Mouse (Mus musculus) left cerebral cortex, postnatal 4 days (tissue): ENCODE measurements around the gene Gripap1. TPM values are rescaled to one million over a fixed set of nuclear protein-coding genes. Genes with fewer than 3 reads are reported as not detected.
"Not testable (repeated sequence)": the region's sequence is repeated elsewhere in the genome, so short reads cannot be mapped to it uniquely, and the experiment has no call there.

Source experiments
- DNase-seq: peaks from one replicate; pipeline ENCODE4 v3.0.0-alpha.2; 2022
- intact Hi-C: fragments of 180-260 bp; cut with DNase I; formaldehyde crosslinking; loops from one replicate; pipeline ENCODE4 v1.15.1; 2025
- total RNA-seq, 2 experiments: library from RNA; stranded (reverse); gene quantifications; 2 replicates each; pipeline ENCODE4 v1.2.3; 2021

The Gripap1 gene
- total RNA-seq, 2 experiments from 2014 or later, result 79.8 to 81.2 TPM

- DNase-seq, result no peak
- intact Hi-C loops, result no loop called here
Measured at GRCm38 (mm10) chrX:7778450-7779244, 10.9 kb upstream of the Gripap1 start.

GRCm38 (mm10) chrX:7779294-7779693 is 10.3 kb upstream of the Gripap1 start:
- DNase-seq, result no peak
- intact Hi-C loops, result no loop called here

DNA sequence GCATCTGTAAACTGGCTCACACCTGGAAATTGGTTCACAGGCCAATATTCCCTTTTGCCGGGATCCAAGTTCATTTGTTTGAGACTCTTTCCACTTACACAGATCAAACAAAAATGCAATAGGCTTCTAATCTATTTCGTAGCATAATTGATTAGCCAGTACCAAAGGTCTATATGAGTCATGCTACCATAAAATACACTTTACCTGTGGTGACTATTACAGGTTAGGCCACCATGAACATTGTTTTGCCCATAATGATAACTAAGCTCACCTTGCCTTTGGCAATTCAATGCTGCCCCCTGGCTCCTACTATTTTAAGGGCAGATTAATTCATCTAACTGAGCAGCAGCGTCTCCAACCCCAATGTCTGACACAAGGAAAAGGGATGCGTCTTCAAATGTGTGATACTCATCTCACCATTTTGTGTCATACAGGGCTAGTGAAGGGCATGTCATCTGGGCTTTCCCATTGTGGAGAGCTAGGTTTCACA is 6.9 kb upstream of the Gripap1 start:
- no peak for DNase-seq
- intact Hi-C loops, result no loop called here

DNA sequence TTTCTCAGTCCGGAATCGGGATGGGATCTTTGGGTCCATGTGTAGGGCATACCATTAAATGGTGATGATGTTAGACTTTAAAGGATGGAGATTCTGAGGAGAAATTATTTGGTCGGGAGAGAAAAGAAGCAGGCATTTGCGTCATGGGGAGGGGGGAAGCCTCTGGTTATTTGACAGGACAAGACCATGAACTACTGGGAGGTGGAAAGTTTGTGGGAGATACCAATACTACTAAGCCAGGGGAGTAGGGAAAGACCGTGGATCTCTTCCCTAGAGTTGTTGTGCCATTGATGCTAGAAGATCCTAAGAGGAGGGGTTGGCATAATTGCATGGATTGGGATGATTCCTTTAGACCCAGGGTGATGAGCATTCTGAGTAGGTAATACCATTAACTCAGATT is 744 bp downstream of the Gripap1 start:
- no peak for DNase-seq
- intact Hi-C loops, result no loop called here

- intact Hi-C loops, result no loop called here
- DNase-seq, result no peak
Measured at GRCm38 (mm10) chrX:7793361-7793760, 3.8 kb downstream of the Gripap1 start.

- intact Hi-C loops, result no loop called here
- DNase-seq, result no peak
Measured at GRCm38 (mm10) chrX:7795016-7795415, 5.5 kb downstream of the Gripap1 start.

- intact Hi-C loops, result no loop called here
Measured at GRCm38 (mm10) chrX:7797327-7797726, 7.8 kb downstream of the Gripap1 start.

GRCm38 (mm10) chrX:7802157-7802556 is 12.6 kb downstream of the Gripap1 start:
- intact Hi-C loops, result not testable (repeated sequence)

More at GRCm38 (mm10) chrX:7797327-7797726, 7.8 kb downstream of the Gripap1 start:
- DNase-seq, result no peak

DNA sequence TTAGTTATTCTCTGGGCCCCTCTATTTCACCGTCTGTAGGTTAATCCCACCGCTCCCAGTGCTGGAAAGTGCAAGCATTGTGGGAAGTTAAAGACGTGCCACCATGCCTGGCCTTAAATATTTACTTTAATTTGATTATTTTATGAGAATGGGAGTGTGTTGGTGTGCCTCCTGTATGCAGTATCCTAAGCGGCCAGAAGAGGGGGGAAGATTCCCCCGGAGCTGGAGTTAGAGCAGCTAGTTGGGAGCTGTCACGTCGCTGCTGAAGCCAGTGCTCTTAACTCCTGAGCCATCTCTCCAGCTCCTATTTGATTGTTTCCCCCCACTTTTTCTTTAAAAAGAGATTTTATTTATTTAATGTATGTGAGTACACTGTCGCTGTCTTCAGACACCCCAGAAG is 25.5 kb downstream of the Gripap1 start:
- intact Hi-C loops, result not testable (repeated sequence)
- peak; percentile 22 for DNase-seq

More at GRCm38 (mm10) chrX:7802157-7802556, 12.6 kb downstream of the Gripap1 start:
- not testable (repeated sequence) for DNase-seq

- intact Hi-C loops, result no loop called here
- DNase-seq, result peak; percentile 41
Measured at GRCm38 (mm10) chrX:7821865-7822779, 32.6 kb downstream of the Gripap1 start, which contains the start of gene Kcnd1. Kcnd1 (plus strand) TSS chrX:7822289.

- intact Hi-C loops, result no loop called here
- DNase-seq, result no peak
Measured at GRCm38 (mm10) chrX:7837146-7837545, 47.6 kb downstream of the Gripap1 start.

- intact Hi-C loops, result no loop called here
- no peak for DNase-seq
Measured at GRCm38 (mm10) chrX:7840842-7841162, 51.2 kb downstream of the Gripap1 start.

DNA sequence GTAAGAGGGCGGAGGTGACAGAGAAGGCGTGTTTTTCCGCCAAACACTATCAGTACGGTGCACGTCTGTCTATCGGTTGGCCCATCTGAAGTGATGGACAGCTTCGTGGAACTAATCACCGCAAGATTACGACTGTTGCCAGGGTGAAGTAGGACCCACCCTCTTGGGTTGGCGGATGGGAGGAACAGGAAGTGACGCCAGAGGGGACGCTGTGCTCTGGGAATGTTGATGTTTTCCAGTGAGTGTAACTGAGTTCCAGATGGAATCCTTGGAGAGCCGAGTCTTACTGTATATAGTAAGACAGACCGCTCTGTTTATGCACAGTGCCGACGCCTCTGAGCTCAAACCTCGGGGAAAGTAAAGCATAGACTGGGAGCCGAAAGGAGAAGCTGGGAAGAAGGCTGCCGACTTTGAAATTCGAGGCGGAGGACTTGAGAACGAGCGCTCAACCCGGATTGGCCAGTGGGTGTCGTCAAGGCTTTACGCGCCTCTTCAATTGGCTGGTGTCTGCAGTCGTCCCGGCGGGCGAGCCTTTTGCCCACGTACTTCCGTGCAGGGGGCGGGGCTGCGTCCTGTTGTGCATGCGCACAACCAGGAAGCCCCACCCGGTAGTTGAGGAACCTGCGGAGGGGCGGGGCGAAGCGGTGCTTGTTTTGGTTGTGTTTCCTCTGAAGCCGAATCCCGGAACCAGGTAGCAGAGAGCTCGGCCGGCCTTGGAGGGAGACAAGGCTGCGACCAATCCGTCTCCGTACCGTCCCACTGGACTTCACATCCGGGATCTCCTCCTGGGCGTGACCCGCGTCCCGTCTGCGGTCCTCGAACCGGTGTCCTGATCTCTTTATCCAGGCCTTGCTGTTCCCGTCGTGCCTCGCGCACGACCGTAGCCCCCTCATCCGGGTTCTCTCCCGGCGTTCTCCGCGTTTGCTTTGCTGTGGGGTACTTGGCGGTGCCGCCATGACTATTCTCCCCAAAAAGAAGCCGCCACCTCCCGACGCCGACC is 51.9 kb downstream of the Gripap1 start, which contains the start of gene Otud5:
Gene Otud5, plus strand, starts transcription at position 202 of the 1,000 bp plus-strand sequence.
- intact Hi-C loops, result no loop called here
- DNase-seq, result peak; percentile 96

DNA sequence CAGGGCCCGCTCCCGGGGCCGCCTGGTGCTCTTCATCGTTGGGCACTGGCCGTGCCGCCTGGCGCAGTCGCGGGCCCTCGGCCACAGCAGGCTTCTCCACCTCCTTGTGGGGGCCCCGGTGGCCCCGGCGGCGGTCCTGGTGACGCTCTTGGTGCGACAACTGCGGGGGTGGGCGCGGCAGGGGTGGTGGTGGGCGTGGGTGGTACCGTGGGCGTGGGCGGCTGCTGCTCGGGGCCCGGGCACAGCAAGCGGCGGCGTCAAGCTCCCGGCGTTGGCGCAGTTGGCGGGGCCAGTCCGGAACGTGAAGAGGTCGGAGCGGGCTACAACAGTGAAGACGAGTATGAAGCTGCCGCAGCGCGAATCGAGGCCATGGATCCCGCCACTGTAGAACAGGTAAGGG is 52.8 kb downstream of the Gripap1 start:
- intact Hi-C loops, result no loop called here
- peak; percentile 10 for DNase-seq

GRCm38 (mm10) chrX:7847845-7848244 is 58.3 kb downstream of the Gripap1 start:
- intact Hi-C loops, result no loop called here
- DNase-seq, result peak; percentile 25

GRCm38 (mm10) chrX:7854578-7854977 is 65.0 kb downstream of the Gripap1 start:
- intact Hi-C loops, result no loop called here
- DNase-seq, result peak; percentile 21

GRCm38 (mm10) chrX:7859191-7859753 is 69.7 kb downstream of the Gripap1 start:
- no peak for DNase-seq
- intact Hi-C loops, result no loop called here

DNA sequence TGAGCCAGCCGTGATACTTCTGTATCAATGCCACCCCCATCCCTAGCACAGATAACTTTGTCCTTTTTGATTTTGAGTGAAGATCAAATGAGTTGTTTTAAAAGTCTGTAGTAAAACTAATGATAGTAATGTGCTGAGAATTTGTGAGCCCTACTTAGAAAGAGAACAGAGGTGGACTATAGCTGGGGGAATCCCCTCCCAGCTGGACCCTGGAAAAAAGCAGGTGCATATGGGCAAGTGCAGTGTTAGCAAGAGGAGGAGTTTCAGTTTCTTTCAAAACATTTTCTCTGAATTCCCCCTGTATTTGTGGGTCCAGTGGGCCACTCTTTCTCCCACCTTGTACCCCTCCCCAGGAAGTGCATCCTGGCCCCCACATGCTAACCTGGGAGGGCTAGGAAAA is 73.6 kb downstream of the Gripap1 start:
- intact Hi-C loops, result no loop called here
- no peak for DNase-seq

DNA sequence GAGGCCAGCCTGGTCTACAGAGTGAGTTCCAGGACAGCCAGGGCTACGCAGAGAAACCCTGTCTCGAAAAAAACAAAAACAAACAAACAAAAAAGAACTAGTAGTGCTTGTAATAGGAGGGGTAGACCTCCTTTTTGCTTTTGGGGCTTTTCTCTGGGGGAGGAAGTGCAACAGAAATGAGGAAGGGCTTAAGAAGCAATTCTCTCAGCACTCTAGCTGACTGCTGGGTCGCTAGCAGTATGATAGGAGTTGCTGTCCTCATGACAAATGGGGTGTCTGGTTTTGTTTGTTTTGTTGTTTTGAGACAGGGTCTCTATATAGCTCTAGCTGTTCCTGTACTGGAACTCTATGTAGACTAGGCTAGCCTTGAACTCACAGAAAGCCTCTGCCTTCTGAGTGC is 75.0 kb downstream of the Gripap1 start:
- intact Hi-C loops, result no loop called here
- DNase-seq, result no peak

DNA sequence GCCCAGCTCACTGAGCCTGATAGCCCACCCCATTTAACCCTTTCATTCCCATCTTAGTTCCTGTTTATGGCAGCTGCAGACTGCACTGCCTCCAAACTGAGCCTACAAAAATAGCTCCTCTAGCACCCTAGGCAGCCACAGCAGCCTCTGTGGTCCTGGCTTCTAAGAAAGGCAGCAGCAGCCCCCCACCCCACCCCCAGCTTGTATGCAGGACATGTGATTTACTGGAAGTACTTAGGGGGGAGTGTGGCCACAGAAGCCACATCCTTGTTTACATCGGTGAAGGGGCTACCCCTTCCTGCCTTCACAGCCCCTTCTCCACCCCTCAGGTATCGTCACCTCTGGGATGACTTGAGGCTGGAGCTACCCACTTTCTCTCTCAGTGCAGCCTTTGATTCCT is 75.8 kb downstream of the Gripap1 start:
- DNase-seq, result no peak
- intact Hi-C loops, result no loop called here
